Mouse (Mus musculus) gonadal fat pad, adult 2 months (tissue): ENCODE measurements around the gene Calcb. TPM values are rescaled to one million over a fixed set of nuclear protein-coding genes. Genes with fewer than 3 reads are reported as not detected.
"Not testable (repeated sequence)": the region's sequence is repeated elsewhere in the genome, so short reads cannot be mapped to it uniquely, and the experiment has no call there.

ENCODE experiments used
- DNase-seq: peaks from one replicate; pipeline ENCODE4 v3.0.0-alpha.2; 2012; ENCODE audit warnings: low read depth
- polyA plus RNA-seq: library from polyadenylated mRNA; depleted of rRNA; stranded (reverse); fragments of >200 nt; gene quantifications from 2 replicates; pipeline ENCODE4 v1.2.3, GENCODE M21; 2012; rRNA removed

Calcb gene
- polyA plus RNA-seq: 0.11 and 0.65 TPM in 2 replicates

DNA sequence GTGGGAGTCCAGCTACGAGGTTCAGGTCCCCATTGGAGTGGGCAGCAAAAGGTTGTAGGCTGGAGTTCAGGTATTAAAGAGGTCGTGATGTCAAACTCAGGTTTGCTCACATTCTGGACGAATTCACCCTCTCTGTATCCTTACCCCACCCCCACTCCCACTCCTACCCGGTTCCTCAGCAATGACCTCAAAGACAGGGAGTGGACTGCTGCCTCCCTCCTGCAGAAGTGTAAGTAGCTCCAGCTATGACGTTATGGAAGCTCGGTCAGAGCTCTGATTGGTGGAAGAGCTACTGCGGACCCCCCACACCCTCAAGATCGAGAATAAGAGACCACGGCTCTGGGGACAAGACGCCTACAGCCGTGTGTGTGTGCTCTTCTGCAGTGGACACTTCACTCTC lies at the start of gene Calcb:
Gene Calcb, plus strand, starts transcription at position 344 of the 400 bp plus-strand sequence.
- DNase-seq: no peak

DNA sequence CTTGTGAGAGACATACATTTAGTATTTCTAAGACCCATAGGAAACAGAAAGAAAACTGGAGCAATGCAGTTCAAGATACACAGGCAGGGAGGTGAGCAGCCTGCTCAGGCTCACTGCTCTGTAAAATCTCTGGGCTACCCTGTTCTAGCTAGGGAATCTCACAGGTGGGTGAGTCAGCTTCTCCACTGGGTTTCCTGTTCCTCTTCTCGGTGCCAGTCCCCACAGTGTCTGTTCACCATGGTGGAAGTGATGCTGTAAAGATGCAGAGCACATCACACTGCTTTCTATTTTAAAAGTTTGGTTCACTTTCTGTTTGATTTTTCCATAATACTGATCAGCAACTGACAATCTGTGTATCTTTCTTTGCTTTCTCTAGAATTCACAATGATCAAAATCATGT lies 47.0 kb upstream of the Calcb start:
- DNase-seq: no peak

DNA sequence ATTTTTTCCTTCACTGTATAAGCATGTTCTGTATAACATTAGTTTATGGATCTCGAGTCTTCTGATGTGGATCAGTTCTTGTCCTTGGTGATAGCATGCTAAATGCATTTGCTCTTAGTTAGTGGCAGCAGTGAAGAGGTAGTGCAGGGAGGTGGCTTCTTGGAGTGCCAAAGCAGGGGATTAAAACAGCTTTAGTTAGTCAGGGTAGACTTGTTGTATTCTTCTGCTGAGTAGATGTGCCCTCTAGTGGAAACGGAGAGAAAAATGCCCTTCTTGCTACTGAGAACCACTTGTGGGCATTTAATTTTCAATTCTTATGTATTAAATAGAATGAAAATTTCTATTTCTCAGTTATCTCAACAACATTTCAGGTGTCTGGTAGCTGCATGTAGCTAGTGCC lies 45.7 kb upstream of the Calcb start:
- no peak for DNase-seq

DNA sequence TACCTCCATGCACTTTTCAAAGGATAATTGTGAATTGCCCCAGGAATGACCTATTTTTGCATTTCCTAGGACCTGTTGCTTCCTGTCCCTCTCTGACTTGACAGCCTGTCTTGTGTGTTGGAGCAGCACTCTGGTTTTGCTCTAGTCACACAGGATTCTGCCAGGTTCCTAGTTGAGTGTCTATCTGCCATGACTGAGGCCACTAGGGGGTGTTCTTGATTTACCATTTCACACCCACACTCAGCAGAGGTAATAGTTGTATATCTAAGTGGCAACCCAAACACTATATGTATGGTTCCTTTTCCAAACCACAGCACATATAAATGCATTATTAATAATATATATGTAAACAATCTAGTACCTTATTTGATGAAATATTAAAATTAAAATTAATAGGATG lies 26.1 kb upstream of the Calcb start:
- DNase-seq: no peak

DNA sequence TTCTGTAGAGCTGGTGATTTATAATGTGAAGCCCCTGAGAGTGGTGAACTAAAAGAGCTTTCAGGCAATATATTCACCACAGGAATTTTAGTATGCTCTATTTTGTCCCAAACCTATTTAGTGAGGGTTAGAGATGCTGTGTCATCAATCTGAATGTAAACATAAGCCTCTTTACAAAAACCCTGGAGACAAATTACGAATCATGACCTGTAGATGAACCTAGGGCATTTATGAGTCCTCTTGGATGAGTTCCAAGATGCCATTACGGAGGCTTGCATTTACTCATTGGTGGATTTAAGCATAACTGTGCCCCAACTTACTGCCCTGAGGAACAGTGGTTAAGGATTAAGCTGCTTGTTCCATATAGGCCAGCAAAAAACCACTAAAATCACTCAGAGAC lies 17.6 kb upstream of the Calcb start:
- DNase-seq: no peak

DNA sequence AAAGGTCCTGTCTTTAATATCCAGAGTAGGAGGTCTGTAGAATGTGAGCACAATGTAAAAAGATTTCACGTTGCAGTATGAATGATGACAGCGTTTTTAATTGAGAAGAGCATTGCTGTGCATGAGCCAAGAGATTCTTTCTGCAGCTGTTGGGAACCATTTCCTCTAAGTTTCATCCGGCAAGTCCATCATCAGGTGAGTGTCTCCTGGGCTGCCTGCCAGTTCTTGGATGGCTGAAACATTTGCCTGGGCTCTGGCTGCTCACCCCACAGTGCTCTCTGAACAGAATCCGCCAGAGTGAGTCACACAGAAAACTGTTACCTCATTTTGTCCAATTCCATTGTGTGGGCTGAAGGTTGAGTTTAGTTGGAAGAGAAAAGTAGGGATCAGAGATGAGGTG lies 11.7 kb upstream of the Calcb start:
- DNase-seq: peak; percentile 10

DNA sequence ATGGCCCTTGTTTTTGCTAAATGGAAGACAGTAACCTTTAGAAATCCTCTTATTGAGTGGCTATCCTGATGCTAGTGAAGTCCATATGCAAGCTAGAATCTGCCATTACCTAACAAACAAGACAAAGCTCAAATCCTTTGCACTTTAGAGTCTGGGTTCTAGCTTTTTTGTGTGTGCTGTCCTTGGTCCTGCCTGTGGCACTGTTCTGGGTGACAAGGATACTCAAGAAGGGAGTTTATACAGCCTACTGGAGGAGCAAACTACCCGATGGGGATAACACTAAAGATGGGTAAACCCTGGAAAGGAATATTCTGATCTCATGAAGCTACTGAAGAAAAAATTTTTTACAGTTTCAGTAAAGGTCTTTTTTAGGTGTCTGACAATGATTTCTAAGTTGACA lies 11.0 kb upstream of the Calcb start:
- no peak for DNase-seq

DNA sequence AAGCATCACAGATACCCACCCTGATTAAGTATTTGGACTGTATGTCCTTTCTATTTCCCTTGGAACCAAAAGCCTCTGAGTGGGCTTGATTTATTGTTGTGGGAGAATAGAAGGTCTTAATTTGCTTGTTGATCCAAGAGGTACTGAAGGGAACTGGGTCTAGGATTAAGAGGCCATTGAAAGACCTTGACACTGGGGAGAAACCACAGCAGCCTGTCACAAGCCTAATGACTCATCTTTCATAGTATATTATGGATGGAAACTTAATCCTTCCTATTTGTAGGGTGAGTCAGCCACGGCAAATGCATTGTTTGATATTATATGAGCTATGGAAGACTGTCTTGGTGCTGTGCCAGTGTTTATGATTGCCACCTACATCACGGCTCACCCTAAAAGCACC lies 8.0 kb upstream of the Calcb start:
- DNase-seq: peak; percentile 6

DNA sequence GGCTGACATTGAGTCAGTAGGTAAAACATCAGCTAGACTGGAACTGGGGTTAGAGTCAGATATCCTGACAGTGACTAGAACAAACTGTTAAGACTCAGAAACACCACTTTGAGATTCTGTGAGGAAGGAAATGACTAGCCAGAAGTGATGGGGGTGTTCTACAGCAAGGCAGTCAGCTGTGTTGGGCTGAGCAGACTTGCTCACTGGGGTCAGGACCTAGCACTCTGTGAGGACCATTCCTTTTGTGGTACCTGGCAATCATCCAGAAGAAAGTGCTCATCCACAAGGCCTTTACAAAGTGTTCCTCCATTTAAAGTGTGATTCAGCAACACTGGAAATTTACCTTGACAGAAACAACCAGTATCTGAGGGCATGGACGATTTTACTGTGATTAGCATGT lies 5.9 kb upstream of the Calcb start:
- DNase-seq: no peak

DNA sequence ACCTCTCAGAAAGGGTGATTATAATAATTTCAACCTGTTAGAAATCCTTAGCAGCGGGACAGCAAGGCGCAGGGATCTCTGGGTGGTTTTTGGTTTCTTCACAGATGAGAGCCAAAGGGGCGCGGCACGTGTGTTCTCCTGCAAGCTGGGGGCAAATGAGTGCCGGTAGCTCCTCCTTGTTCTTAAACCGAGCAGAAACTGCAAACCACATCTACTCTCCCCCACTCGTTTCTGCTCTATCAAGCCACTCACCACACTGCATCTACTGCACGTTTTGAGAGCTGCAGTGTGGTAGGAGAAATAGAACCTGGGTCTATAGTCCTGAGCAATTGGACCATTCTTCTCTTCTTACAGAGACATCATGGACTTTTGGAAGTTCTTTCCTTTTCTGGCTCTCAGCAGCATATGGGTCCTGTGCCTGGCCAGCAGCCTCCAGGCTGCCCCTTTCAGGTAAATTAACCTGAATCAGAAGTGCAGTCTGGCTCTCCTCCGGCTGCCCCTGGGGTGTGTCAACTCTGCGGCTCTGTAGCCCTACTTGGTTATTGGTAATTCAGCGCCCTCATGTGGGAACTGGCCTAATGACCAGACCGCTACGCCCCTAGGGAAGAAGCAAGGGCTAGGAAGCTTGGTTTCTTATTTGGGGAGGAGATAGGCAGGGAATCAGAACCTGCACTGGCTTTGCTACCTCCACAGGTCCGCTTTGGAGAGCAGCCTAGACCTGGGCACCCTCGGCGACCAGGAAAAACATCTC lies 1.1 kb downstream of the Calcb start:
- DNase-seq: no peak

DNA sequence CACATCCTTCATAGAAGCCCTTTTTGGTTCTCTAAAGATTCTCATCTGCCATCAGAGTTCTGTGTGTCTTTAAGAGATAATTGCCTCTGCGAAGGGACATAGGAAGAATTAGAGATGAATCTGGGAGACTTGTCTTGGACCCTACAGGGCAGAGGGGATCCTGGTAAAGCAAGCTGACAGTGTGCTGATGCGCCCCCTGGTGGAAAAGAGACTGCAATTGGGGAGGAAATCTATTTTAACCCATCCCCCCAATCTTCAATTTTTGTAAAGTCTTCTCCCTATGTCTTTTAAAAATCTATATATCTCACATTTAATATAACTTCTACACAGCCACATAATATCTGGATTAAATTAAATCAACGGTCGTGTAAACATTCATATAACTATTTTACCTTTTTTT lies 11.3 kb downstream of the Calcb start:
- DNase-seq: not testable (repeated sequence)

DNA sequence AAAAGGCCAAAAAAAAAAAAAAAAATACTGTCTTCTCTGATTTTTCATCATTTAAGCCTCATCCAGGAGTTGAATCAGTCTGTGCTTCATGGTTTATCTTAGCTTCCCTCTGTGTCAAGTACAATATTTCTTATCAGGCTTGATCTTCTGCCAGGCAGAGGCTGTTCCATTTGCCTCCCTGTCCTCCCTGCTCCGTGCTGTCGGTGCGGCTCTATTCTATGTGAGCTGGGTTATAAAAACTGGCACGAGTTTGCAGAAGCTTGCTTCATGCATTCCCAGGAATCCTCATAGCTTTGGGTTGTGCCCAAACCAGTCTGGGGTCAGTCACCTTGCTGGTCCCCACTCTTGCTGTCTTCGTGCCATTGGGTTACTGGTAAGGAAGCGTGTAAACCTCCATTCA lies 12.7 kb downstream of the Calcb start:
- DNase-seq: no peak

DNA sequence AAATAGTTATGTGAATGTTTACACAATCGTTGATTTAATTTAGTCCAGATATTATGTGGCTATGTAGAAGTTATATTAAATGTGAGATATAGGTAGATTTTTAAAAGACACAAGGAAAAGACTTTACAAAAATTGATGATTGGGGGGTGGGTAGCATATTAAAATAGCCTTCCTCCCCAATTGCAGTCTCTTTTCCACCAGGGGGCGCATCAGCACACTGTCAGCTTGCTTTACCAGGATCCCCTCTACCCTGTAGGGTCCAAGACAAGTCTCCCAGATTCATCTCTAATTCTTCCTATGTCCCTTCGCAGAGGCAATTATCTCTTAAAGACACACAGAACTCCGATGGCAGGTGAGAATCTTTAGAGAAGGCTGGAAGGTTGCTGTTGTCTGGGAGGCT lies 13.3 kb downstream of the Calcb start:
- not testable (repeated sequence) for DNase-seq

DNA sequence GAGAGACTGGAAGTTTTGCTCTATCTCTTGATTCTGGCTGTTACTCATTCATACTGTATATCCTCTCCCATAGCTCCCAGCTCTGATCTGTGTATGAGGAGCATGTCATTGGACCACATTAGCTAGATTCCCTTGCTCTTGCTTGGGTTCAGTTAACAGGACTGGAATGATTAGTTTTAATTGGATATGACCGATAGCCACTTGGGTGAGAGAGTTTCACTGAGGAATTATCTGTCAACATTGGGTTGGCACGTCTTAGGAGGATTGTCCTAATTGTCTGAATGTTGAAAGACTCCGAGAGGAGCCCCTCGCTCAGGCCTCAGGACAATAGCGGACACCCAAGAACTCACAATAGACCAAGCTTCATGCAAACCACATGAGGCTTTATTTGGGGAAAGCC lies 17.8 kb downstream of the Calcb start:
- DNase-seq: no peak

DNA sequence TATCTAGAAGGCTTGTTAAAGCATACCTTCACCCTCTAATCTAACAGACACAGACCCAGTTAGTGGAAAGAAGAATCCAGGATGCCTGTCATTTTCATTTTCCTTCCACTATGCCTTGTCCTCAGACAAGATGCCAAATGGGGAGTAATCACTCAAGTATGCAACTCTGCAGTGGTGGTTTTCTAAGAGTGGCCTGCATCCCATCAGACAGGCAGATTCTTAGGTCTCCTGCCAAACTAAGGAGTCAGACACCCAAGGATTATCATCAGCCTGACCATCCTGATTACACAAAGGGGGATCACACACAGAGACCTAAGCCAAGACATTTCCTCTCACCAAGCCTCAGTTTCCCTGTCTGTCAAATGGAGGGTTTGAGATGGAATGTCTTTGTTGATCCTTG lies 19.7 kb downstream of the Calcb start:
- DNase-seq: no peak

DNA sequence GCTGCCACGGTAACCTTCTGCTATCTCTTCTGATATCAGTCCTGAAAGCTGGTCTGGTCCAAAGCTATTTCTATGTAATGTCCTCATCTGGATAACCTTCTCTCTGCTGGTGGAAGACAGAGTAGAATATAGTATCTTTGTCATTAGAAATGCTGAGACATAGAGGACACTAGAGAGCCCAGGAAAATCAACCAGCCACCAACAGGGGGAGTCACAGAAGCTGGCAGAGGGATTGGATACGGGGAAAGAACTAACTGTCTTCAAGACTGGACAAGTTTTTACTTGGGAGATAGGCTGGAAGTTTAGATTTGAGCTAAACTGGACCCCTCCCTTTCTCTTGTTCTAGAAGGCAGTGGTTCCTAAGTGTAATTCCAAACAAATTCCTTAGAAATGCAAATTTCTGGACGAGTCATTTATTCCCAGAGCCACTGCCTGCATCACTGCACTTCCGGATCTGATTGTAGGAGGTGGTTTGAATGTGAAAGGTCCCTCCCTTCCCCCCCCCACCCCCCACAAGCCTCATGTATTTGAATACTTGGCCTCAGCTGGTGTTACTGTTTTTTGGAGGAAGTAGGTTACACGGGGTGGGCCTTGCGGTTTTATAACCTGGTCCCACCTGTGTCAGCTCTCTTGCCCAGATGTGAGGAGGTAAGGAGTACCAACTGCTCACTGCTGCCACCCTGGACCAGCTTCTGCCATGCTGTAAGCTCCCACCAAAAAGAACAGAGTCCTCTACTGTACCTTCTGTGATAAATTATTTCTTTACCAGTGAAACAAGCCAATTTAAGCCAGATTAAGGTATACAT lies 22.1 kb downstream of the Calcb start:
- no peak for DNase-seq

DNA sequence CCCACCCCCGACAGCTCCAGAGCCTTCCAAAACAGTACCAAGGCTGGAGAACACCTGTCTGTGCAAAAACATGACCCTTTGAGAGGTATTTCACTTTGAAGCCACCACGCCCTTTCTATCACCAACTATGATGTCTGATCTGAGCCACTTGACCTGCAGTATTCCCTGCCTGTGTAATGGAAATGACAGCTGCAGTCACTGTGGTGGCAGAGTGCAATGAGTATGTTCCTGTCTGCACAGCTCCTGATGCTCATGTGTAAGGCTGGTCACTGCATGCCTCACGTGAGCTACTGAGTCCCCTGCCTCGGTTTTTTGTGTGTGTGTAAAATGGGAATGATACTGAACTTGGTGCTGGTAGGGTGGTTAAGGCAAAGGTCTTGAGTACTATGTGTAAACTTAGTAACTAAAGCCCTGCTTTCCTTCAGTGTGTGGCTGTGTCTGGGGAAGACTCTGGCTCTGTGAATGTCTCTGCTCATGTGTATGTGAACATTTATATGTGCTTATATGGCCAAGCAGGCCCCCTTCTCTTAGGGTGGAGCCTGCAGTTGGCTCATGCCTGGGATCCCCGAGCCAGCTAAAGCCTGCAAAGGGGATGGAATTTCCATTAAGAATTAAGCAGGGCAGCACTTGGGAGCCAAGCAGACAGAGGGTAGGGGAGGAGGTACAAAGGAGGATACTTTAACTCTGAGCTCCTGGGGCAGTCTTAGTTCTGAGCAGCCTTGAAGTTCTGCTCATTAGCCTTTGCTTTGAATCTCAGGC lies 24.8 kb downstream of the Calcb start, which contains the start of gene Insc:
Gene Insc, plus strand, starts transcription at position 673 of the 759 bp plus-strand sequence.
- no peak for DNase-seq

DNA sequence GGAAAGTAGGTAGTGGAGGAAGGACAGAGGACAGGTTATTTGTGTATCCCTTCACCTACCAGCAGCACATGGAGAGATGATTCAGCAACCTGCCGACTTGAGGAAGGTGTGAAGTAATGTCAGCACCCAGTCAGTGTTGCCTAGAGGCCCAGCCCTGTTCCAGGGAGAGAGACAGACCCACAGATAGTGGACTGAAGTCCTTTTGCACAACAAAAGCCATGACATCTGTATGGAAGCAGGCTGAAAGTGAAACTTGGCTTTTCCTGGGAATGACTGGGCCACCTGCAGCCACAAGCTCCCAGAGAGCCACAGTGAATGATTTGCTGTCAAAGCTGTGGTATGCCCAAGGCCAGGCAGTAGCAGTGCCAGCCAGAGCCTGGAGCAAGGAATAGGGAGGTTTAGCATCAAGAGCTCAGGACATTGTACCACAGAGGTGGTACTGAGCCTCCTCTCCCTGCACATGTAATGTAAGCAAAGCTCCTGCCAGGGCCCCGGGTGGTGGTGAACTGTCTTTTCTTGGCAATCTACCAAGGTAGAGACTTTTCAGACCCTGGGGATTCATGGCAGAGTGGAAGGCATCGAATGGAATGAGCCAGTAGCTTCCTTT lies 26.3 kb downstream of the Calcb start:
- DNase-seq: no peak

DNA sequence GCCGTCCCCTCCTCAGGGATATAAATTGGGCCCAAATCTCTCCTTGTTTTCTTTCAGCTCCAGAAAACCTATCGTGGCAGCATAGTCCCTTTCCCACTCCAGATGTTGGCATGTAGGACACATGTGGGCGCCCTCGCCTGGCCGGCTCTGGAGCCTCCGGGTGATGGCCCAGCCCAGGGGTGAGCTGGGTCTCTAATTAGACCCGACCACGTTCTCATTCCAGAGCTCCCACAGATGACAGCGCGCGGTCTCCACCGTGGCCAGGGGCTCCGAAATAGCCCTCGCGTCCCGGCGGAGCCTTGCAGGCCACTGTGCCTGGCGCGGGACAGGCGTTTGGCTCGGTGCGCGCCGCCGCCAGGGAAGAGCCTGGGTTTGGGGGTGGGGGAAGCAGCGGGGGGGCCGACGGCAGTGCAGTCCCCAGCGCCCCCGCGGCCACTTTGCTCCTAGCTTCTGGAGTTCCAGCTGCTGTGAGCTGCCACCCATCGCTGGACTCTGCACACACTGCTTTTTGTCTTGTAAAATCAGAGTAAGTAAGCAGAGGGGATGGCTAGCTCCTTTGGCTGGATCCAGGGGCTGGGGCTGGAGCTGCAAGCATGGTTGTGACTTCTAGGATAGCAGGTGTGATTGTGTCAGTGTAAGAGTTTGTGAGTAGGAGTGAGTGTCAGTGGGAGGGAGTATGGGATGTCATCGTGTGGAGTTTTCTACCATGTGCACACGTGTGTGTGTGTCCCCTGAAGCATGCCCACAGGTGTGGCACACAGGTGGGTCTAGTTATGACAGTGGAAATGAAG lies 27.2 kb downstream of the Calcb start:
- DNase-seq: no peak

DNA sequence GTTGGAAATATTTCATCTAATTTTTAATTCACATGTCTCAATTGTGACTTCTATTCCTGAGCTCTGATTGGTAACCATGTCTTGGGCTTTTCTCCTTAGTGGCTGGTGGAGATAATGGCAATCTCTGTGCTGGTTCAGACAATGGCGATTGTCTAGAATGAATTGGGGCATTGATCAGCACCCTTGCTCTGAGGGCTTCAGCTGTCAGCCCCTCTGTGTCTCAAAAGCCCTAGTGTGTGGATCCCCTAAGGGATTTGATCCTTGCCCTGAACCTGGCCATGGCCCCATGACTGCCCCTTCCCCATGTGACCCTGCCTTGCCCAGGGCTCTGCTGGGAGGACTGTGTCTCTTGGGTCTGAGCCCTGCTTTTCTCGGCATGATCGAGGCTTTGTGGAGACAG lies 29.2 kb downstream of the Calcb start:
- DNase-seq: no peak

DNA sequence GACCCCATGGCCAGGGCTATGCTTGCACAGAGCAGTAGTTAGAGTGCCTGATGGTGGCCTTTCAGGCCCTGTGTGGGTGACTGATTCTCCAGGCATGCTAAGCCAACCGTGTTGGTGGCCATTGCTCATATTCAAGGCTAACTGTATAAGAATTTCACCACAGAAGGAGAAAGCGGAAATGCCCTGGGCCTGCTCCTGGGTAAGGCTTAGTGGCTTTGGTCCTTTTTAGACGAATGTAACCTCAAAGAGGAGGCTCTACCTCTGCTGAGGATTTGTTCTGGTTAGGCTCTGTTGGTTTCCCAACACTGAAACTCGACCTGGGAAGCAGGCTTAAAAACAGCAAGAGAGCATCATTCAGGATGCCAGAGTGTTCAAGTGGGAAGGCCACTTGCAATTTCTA lies 29.8 kb downstream of the Calcb start:
- no peak for DNase-seq
